Mouse (Mus musculus): ENCODE measurements around the gene Impdh1.

The Impdh1 gene

DNA sequence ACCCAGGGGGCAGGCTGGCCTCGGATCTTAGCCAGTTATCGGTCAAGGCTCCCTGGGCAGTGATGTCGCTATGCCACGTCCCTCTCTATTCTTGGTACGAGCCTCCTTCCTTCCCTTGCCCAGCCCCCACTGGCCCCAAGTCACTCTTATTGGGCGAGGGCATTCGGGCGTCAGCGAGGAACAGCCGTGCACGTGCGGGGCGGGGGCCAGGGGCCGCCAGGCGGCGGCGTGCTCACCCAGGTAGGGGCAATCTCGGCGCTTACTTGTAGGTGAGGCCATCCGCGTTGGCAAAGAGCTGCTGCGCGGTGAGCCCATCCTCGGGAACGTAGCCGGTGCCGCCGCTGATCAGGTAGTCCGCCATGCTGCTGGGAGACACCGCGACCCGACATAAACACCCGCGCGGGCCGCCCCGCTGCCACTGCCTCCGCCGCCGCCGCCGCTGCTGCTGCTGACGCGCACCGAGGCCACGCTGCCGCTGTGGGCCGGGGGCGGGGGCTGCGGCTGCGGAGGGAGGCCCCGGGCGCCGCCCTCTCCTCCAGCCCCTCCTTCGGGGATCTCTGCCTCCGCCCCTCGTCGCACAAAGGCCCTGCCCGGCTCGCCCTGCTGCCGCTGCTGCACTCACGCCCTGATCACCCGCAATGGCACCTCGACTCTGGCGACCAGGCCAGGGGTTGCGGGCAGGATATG lies 4.2 kb downstream of the Impdh1 start:
- DNase-seq: peak; percentile 72

DNA sequence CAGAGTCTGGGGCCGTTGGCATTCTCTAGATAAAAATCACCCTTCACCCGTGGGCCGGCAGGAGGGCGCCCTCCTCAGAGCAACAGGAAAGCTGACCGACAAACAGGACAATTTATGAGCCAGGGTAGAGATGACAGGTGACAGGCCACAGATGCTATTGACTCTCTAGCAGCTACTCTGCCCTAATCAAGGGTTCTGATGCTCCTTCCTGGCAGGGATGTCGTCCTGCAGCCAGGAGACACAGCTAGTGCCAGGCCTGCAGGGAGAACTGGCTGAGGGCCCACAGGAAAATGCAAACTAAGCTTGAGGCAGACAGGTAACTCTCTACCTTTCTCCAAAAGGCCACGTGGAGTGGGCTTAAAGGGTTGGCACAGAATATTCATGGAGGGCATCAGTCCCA lies 5.0 kb downstream of the Impdh1 start:
- DNase-seq: no peak

DNA sequence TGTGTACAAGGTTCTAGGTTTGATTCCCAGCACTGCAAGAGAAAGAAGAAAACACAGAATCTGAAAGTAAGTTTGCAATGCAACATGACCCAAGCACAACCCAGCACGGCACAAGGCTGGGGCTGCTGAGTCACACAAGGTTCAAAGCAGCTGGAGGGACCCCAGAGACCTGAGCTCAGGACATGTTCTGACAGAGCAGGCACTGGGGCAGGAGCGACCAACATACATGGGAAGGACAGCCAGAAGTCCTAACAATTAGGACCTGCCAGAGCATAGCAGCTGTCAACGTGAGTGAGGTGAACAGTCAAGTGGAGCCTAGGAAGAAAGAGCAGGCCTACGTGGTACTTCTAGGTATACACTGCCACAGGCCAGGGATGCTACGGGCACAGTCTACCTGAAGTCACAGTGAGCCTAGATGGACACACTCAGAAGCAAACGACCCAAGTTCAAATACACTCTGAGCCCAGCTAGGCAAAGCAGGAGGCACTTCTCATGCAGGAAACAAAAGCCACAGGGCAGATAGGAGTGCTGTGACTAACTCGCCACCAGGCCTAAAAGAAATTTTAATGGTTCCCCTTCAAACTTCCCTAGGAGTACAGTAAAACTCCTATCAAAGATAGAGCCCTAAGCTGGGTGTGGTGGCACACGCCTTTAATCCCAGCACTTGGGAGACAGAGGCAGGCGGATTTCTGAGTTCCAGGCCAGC lies 5.8 kb downstream of the Impdh1 start:
- DNase-seq: no peak

DNA sequence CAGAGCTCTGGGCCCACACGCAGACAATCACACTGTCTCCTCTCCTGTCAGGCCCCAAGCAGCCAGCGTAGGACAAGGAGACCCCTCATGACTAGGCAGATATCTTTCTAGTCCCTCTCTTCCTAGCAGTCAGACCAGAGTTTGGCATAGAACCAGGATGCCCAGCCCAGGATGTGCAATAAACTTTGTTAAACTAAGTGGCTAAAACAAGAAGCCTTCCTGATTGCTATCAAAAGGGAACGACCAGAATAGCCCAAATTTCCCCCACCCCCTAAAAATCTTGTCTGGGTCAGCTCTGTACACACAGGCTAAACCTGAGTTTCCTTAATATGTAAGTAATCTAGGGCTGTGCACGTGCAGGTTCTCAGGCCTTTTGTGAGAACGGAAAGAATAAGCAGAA lies 8.0 kb downstream of the Impdh1 start:
- no peak for DNase-seq

DNA sequence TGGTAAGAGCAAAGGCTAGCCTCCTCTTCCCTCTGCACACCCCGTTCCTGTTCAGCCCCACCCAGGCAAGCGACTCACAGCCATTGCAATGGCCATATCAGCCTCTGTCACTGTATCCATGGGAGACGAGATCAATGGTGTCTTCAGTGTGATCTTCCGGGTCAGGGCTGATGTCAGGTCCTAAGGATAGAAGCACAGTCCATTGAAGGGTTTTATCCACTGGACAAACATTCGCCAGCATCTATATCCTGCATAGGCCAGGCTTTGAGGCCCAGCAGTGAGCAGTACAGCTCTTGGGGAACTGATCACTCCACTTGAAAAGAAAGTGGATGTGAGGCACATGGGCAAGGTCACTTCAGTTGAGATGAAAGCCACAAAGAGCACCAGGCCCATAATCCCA lies 9.1 kb downstream of the Impdh1 start:
- DNase-seq: no peak

DNA sequence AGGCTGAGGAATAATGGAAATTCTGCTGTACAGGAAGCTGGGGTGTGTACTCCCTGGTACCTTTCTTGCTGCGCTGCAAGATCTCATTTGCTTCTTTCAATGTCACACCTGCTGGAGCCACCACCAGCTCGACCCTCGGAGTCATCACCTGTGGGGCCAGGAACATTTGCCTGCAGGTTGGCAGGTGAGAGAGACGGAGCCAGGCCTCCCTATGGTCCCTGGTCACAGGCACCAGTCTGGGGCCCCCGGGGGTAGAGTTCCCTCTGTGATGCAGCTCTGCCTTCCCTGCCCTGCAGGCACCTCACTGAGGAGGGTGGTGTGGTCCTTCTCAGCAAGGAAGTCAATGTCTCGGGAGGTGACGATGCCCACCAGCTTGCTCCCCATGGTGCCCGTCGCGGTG lies 10.2 kb downstream of the Impdh1 start:
- DNase-seq: no peak

DNA sequence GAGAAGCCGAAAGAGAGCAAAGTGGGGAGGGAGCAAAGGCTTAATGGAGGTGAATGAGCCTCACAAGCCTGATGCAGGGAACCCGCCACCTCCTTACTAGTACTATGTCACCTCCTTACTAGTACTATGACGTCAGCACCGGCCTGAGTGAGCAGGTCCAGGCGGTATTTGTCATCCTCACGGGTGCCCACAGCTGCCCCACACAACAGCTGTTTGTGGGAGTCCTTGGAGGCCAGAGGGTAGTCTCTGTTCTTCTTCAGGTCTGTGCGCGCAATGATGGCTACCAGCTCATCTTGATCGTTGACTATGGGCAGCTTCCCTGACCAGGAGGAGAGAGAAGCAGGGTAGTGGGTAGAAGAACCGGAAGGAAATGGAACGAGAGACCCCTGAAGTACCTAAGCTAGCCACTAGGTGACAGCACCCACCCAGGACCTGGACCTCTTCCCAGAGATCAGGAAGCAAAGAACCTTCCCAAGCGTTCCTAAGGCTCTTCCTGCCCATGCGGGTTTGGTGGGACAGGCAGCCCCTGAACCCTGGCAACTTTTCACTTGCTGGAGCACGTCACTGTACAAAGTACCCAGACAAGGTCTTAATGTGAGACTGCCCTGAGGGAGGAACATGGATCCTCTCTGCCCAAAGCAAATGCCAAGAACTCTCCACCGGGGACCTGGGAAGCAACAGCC lies 11.1 kb downstream of the Impdh1 start:
- DNase-seq: peak; percentile 71

DNA sequence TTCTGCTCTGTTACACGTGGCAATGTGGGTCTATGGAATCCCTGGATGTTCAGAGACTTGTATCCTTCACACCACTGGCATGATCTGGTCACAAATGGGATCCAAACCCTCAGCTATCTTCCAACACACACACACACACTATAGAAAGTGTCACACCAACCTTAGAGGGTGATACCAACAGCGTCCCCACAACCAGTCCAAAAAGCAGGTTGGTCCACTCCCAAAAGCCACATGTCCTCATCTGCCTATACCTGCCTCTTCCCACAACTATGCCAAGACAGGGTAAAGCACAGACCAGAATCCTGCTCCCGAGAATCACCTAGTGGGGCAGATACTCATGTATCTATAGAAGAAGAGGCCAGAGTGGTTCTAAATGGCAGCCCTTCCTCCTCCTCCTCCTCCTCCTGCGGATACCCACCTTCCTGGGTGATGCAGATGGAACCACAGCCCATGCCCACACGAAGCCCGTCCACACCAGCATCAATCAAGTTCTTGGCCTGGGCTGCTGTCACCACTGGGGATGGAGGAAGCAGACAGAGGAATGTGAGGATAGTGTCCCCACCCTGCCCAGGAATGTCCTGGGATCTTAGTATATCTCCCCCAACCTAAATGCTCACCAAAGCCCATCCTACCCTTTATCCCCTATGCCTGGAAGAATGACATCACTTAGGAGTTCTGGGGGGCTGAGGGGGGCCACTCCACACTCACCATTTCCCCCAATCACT lies 12.1 kb downstream of the Impdh1 start:
- DNase-seq: no peak

DNA sequence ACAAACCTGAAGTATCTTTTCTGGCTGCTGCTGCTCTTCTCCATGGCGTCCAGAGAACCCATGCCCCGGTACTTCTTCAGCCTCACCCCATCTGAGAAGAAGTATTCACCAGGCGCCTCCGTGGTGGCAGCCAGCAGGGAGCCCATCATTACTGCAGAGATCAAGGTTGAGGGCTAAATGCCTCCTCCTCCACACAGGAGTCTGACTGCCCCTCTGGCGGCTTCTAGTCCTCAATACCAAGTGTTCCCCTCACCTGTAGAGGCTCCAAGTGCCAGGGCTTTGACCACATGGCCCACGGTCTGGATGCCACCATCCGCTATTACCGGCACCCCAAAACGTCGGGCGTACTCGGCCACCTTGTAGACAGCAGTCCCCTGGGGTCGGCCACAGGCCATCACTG lies 13.1 kb downstream of the Impdh1 start:
- DNase-seq: no peak

DNA sequence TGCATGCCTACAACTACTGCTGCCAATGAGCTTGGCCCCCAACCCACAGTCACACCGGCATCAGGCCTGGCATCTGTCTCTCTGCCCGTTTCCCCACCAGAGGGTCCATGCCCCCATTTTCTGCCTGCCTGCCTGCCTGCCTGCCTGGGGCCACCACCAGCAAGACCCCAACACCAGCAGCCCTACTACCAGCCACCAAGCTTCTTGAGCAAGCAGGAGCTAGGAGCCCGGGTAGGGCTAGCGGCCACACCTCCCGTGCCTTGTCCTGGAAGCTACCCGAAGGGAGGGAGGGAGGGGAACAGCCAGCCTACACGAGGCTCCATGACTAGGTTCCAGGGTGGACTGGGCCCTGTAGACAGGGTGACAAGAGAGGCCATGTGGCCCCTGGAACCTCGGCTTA lies 14.2 kb downstream of the Impdh1 start:
- DNase-seq: no peak

DNA sequence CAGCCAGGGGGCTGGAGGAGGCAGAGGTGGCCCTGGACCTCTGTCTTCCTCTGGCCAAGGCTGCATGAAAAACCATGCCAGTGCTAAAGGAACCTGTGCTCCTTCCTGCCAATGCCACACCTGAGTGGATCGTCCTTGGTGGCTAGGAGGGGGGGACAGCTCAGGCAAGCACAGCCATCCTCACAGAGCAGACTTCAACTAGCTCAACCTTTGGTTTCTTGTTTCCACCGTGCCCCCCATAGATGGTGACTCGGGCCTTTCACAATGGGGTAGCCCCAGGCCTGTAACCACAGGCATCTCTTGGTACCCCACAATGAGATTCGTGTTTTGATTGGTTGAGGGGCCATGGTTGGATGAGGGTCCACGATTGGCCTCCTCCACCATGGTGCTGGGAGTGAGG lies 14.8 kb downstream of the Impdh1 start:
- DNase-seq: no peak

DNA sequence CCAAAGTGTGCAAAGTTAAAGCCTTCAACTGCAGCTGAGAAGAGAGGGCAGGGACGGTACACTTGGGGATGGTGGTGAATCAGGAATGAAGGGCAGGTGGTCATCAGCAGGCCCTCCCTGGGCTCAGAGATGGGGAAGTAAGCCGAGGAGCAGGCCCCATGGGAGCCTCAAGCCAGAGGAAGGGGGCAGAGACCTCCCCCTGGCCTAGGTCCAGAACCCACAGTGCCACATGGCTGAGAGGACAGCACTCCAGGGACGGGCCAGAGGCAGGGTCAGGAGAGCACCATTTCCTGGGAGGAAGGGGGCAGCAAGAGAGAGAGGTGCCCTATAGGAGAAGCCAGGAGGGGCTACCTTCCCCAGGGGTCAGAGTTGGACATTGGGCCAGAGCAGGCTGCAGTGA lies 15.7 kb downstream of the Impdh1 start:
- no peak for DNase-seq

DNA sequence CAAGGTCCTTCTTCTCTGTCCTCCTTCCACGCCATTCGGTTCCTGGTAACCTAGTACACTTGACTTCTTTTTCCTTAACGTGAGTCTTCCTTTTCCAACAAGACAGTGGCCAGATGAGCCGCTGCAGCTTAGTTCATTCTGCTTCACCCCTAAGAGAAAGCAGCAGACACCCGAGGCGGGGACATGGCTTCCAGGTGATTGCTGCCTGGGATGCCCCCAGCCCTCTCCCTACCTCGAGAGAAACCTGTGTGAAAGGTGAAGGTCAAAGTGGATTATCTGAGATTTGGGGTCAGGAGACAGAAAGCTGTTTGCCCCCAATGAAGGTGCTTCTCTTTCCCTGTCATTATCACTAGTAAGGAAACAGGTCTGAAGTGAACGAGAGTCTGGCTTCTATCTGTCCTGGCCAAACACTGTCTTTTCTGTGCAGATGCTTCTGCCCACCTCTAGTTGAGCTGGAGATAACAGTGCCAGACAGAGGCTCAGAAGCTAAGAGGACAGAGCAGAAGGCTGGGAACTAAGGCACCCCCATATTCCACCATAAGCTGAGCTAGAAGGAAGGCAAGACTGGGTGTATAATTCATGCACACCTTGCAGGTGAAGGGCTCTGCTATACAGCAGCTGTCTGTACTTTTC lies 16.8 kb downstream of the Impdh1 start:
- DNase-seq: no peak

DNA sequence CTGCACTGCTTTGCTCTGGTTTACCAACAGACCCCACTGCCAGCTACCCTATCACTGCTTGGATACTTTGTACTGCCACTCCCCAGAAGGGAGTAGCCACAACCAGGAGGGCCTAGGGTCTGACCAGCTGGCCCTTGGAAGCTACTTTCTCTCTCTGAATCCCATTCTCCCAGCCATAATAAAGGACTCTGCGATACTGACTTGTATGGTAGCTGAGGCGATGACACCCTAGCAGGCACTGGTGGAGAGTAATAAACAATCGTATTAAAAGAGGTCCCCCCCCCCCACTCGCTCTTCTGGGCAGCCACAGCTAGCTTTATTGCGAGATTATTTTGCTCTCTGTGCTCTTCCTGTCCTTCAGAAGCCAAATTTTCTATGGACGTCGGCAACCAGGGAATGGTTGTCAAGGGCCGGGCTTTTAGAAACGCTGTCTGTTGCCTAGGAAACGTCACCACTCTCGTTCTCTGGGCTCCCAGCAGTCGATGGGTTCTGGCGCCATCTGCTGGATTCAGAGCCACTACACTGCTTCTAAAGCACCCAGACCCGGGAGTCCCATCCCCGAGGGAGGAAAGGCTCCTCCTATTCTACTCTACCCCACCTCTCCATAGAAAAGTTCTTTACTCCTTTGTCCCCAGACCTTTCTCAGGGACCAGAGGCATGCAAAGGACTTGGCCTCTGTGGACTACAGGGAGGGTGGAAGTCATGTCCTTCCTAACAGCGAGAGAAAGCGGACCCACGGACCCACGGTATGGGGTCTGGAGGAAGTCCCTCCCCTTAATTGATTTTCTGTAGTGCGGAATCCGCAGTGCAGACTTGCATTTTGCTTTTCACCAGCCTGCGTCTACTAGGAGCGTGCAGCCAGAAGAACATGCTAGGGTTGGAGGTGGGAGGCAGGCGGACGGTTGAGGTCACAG lies 17.6 kb downstream of the Impdh1 start:
- peak; percentile 93 for DNase-seq

DNA sequence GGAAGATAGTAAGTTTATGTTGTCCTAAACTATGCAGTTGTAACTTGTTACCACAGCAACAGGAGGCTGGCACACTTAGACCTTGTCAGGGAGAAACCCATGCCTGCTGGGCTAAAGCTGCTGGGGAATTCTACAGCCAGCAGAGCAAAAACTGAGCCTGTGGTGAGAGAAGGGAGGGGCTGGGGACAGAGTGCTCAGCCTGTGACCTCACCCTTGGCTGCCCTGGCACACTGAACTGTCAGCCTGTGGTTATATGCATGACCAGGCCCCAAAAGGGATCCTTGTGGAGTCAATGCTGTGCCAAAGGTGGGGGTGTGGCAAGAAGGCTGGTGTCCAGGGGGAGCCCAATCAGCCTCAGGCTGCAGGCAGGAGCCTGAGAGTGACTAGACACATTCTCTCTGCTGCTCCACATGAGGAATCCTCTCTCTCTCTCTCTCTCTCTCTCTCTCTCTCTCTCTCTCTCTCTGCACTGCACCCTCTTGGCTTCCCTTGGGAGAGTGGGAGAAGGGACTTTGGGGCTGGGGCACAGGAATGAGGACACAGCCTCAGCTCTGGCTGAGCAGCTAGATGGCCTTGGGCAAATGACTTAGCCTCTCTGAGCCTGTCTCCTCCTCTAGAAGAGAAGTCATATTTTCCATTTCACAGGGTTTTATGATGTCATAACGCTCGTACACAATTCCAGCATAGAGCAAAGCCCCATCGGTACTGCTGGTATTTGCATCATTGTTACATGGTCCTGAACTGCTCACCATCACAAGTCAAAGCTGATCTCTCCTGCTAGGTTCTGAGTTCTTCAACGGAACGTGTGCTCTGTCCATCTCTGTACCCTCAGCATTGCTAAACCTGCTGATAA lies 20.1 kb downstream of the Impdh1 start:
- DNase-seq: peak; percentile 56

DNA sequence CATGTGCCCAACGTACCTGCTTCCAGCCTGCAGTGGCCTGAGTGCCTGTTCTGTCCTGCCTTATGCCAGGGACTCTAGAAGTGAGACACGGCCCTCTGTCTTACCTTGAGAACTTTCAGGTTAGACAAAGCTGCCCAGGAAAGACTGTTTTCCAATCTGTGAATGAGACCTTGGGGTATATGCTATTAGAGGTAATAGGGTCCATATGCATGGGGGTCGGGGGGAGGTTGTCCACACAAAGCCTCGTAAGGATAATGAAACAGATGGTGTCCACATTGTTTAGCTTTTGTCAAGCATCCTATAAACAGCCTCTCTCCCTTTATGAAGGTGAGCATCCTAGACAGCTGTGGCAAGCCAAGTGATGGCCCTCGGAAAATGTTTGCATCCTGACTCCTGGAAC lies 21.0 kb downstream of the Impdh1 start:
- DNase-seq: no peak

DNA sequence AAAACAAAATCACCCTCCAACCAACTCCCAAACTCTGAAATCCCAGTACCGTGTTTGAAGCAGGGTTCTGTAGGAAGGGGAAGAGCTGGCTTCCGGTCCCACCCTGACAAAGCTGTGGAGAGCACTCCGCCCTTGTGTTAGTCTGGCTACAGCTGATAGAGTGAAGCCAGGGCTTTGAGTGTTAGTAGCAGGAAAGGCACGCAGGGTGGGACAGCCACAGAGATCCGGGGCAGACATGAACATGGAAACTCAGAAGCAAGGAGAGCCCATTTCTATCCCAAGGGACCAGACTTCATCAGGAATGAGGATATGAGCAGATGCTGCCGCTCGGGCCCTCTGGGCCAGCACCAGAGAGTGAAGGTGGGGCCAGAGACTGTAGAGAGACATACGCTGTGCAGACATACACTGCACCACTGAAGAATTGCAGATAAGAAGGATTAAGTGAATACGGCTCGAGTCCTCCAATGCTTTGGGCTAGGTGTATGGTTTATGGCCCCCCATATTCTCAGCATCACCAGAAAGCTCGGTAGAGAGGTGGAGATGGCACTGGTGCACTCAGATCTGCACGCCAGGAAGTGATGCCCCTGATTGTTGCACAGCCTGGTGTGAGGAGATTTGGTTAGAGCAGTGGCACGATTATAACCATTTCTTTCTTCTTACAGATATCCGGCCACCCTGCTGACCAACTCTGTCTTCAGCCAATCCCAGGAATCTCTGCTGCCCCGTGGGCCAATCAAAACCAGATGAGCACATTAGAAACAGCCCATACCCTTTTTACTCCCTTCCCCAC lies 22.0 kb downstream of the Impdh1 start:
- peak; percentile 38 for DNase-seq

DNA sequence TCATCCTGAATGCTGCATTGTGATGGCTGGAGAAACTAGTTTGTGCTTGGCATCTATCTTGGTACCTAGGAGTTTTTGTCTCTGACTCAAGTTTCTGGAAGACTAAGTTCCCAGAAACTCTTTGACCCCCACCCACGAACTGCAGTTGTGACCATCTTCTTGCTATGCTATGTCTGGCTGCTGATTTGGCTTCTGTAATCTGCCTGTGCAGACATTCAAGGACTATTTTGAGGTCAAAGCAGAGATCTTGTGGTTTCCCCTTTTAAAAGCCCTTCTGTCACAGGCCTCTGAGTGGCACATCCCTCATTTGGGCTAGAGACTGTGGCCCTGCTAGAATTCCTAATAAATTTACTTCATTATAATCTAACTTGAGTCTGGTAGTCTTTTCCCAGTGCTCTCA lies 28.2 kb downstream of the Impdh1 start:
- DNase-seq: no peak

DNA sequence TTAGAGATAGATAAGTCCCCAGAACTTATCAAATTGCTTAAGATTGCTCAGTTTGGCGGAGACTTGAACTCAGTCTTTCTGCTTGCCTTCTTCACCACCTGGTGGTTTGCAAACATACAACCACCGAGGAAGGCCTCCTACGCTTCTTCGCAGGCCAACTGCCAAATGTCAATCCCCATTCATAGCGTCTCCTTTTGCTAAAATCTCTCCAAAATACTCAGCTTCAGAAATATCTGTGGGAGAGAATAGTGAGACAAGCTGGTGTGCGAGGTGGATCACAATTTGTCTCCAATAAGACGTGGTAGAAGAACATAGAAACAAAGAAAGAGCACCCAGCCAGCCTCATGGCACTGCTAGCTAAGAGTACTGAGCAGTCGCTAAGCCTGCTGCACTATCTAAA lies 36.3 kb downstream of the Impdh1 start:
- DNase-seq: no peak

Data from kidney, adult 9 months (tissue).